Mouse (Mus musculus): ENCODE measurements around the gene Mettl1. TPM values are rescaled to one million over a fixed set of nuclear protein-coding genes. Genes with fewer than 3 reads are reported as not detected.

The Mettl1 gene
- polyA plus RNA-seq, 1 experiment from 2014 or later: 58.6 TPM

GRCm38 (mm10) chr10:127080901-127081780 lies 39.9 kb downstream of the Mettl1 start:
- Histone ChIP-seq H3K27me3 (peaks cover 95% of the 10 kb centered on the region), H3K4me3 (peak overlapping the region; percentile 27), H3K27ac (no peak overlapping the region), H3K9ac (no peak overlapping the region), H3K9me3 (no peaks in the 10 kb centered on the region), H3K4me2 (peak overlapping the region; percentile 45), H3K36me3 (no peaks in the 10 kb centered on the region), H3K4me1 (peaks cover 40% of the 10 kb centered on the region)
- WGBS: 4% methylated on average over 47 of the region's 48 CpGs
- no peak for ATAC-seq (ENCODE audit: insufficient number of reproducible peaks, low FRiP score, low TSS enrichment, low read depth)

- ATAC-seq (ENCODE audit: insufficient number of reproducible peaks, low FRiP score, low TSS enrichment, low read depth): peak; percentile 23; the same call in 1 of the 2 replicates
- 29% methylated on average over 8 of the region's 8 CpGs for WGBS
- no peak overlapping the region for H3K27ac ChIP-seq
- peak overlapping the region; percentile 27; the same call in 1 of the 2 replicates for H3K4me3 ChIP-seq
- no peak overlapping the region for H3K9ac ChIP-seq
- H3K4me2 ChIP-seq: peak overlapping the region; percentile 45; the same call in 1 of the 2 replicates
- peaks cover 92% of the 10 kb centered on the region for H3K27me3 ChIP-seq
- H3K36me3 ChIP-seq: no peaks in the 10 kb centered on the region
- no peaks in the 10 kb centered on the region for H3K9me3 ChIP-seq
- H3K4me1 ChIP-seq: peaks cover 40% of the 10 kb centered on the region
Observed at GRCm38 (mm10) chr10:127081996-127082620, 40.9 kb downstream of the Mettl1 start.

GRCm38 (mm10) chr10:127083292-127083914 lies 42.2 kb downstream of the Mettl1 start:
- H3K36me3 ChIP-seq: no peaks in the 10 kb centered on the region
- H3K27ac ChIP-seq: no peak overlapping the region
- no peaks in the 10 kb centered on the region for H3K9me3 ChIP-seq
- 30% methylated on average over 8 of the region's 8 CpGs for WGBS
- no peak overlapping the region for H3K4me2 ChIP-seq
- ATAC-seq (ENCODE audit: insufficient number of reproducible peaks, low FRiP score, low TSS enrichment, low read depth): no peak
- peaks cover 92% of the 10 kb centered on the region for H3K27me3 ChIP-seq
- H3K4me1 ChIP-seq: peaks cover 35% of the 10 kb centered on the region
- no peak overlapping the region for H3K4me3 ChIP-seq
- no peak overlapping the region for H3K9ac ChIP-seq

- no peak for ATAC-seq (ENCODE audit: insufficient number of reproducible peaks, low FRiP score, low TSS enrichment, low read depth)
- Histone ChIP-seq H3K4me3 (no peak overlapping the region), H3K9me3 (no peaks in the 10 kb centered on the region), H3K36me3 (no peaks in the 10 kb centered on the region), H3K4me2 (no peak overlapping the region), H3K4me1 (peaks cover 32% of the 10 kb centered on the region), H3K9ac (no peak overlapping the region), H3K27me3 (peaks cover 92% of the 10 kb centered on the region), H3K27ac (no peak overlapping the region)
- WGBS: 41% methylated on average over 5 of the region's 5 CpGs
Observed at GRCm38 (mm10) chr10:127083915-127084306, 42.7 kb downstream of the Mettl1 start.

- no peak for ATAC-seq (ENCODE audit: insufficient number of reproducible peaks, low FRiP score, low TSS enrichment, low read depth)
- Histone ChIP-seq H3K9ac (no peak overlapping the region), H3K36me3 (no peaks in the 10 kb centered on the region), H3K27me3 (peaks cover 92% of the 10 kb centered on the region), H3K27ac (no peak overlapping the region), H3K4me3 (no peak overlapping the region), H3K4me2 (no peak overlapping the region), H3K4me1 (peaks cover 21% of the 10 kb centered on the region), H3K9me3 (no peaks in the 10 kb centered on the region)
- WGBS: 75% methylated on average over 9 of the region's 9 CpGs
Observed at GRCm38 (mm10) chr10:127085052-127085451, 43.8 kb downstream of the Mettl1 start.

GRCm38 (mm10) chr10:127085633-127086032 lies 44.4 kb downstream of the Mettl1 start:
- H3K36me3 ChIP-seq: no peaks in the 10 kb centered on the region
- no peak overlapping the region for H3K9ac ChIP-seq
- WGBS: 69% methylated on average over 6 of the region's 6 CpGs
- H3K4me2 ChIP-seq: no peak overlapping the region
- no peaks in the 10 kb centered on the region for H3K9me3 ChIP-seq
- no peak for ATAC-seq (ENCODE audit: insufficient number of reproducible peaks, low FRiP score, low TSS enrichment, low read depth)
- H3K27ac ChIP-seq: no peak overlapping the region
- peaks cover 17% of the 10 kb centered on the region for H3K4me1 ChIP-seq
- H3K4me3 ChIP-seq: no peak overlapping the region
- H3K27me3 ChIP-seq: peaks cover 92% of the 10 kb centered on the region

- no peak overlapping the region for H3K27ac ChIP-seq
- peak overlapping the region; percentile 54 for H3K4me2 ChIP-seq
- no peaks in the 10 kb centered on the region for H3K9me3 ChIP-seq
- peaks cover 77% of the 10 kb centered on the region for H3K27me3 ChIP-seq
- no peak overlapping the region for H3K9ac ChIP-seq
- H3K4me1 ChIP-seq: peaks cover 22% of the 10 kb centered on the region
- H3K4me3 ChIP-seq: peak overlapping the region; percentile 32
- H3K36me3 ChIP-seq: peaks cover 10% of the 10 kb centered on the region
- WGBS: 9% methylated on average over 57 of the region's 57 CpGs
- ATAC-seq (ENCODE audit: insufficient number of reproducible peaks, low FRiP score, low TSS enrichment, low read depth): no peak
Observed at GRCm38 (mm10) chr10:127090560-127091411, 49.6 kb downstream of the Mettl1 start.

GRCm38 (mm10) chr10:127091507-127092396 lies 50.5 kb downstream of the Mettl1 start:
- peak overlapping the region; percentile 54 for H3K4me2 ChIP-seq
- peak; percentile 20; the same call in 1 of the 2 replicates for ATAC-seq (ENCODE audit: insufficient number of reproducible peaks, low FRiP score, low TSS enrichment, low read depth)
- no peak overlapping the region for H3K27ac ChIP-seq
- H3K36me3 ChIP-seq: peaks cover 20% of the 10 kb centered on the region
- WGBS: 9% methylated on average over 49 of the region's 51 CpGs
- no peak overlapping the region for H3K9ac ChIP-seq
- H3K4me3 ChIP-seq: peak overlapping the region; percentile 32
- H3K27me3 ChIP-seq: peaks cover 73% of the 10 kb centered on the region
- H3K4me1 ChIP-seq: peaks cover 22% of the 10 kb centered on the region
- H3K9me3 ChIP-seq: no peaks in the 10 kb centered on the region

GRCm38 (mm10) chr10:127092742-127093141 lies 51.5 kb downstream of the Mettl1 start:
- no peak overlapping the region for H3K4me3 ChIP-seq
- no peak for ATAC-seq (ENCODE audit: insufficient number of reproducible peaks, low FRiP score, low TSS enrichment, low read depth)
- no peaks in the 10 kb centered on the region for H3K9me3 ChIP-seq
- no peak overlapping the region for H3K9ac ChIP-seq
- peaks cover 63% of the 10 kb centered on the region for H3K27me3 ChIP-seq
- H3K27ac ChIP-seq: no peak overlapping the region
- no peak overlapping the region for H3K4me2 ChIP-seq
- WGBS: 46% methylated on average over 4 of the region's 4 CpGs
- peaks cover 22% of the 10 kb centered on the region for H3K4me1 ChIP-seq
- H3K36me3 ChIP-seq: peaks cover 27% of the 10 kb centered on the region

GRCm38 (mm10) chr10:127094382-127094802 lies 53.2 kb downstream of the Mettl1 start:
- H3K27ac ChIP-seq: no peak overlapping the region
- no peak for ATAC-seq (ENCODE audit: insufficient number of reproducible peaks, low FRiP score, low TSS enrichment, low read depth)
- H3K4me2 ChIP-seq: no peak overlapping the region
- peaks cover 42% of the 10 kb centered on the region for H3K36me3 ChIP-seq
- H3K4me3 ChIP-seq: no peak overlapping the region
- no peaks in the 10 kb centered on the region for H3K9me3 ChIP-seq
- H3K4me1 ChIP-seq: peaks cover 22% of the 10 kb centered on the region
- no peak overlapping the region for H3K9ac ChIP-seq
- 34% methylated on average over 7 of the region's 7 CpGs for WGBS
- H3K27me3 ChIP-seq: peaks cover 47% of the 10 kb centered on the region
